Mouse (Mus musculus) Patski (cell line): ENCODE measurements around the gene Ift43. TPM values are rescaled to one million over a fixed set of nuclear protein-coding genes. Genes with fewer than 3 reads are reported as not detected.

Source experiments
- ATAC-seq: fragments of 100-300 bp; one replicate; pipeline ENCODE4 v1.8.0; 2021
- CTCF ChIA-PET: fragments of 350-600 bp; sonication (Branson Sonifier 250); formaldehyde crosslinking; loops from one replicate; lab custom pipeline; 2022; ENCODE audit warnings: inconsistent platforms; lab: Charles Lee
- POLR2A ChIA-PET: fragments of 350-600 bp; sonication (Branson Sonifier 250); formaldehyde crosslinking; loops from one replicate; lab custom pipeline; 2022; ENCODE audit warnings: antibody characterized with exemption, inconsistent platforms; lab: Charles Lee
- DNase-seq: peaks from one replicate; pipeline ENCODE4 v3.0.0-alpha.2; 2011; ENCODE audit warnings: low read depth, low spot score
- H3K27me3 ChIP-seq: fragments of 371-371 bp; one replicate; pipeline ENCODE4 v1.5.1; 2021
- CTCF ChIP-seq: fragments of 100-300 bp; IDR thresholded peaks from one replicate; pipeline ENCODE4 v1.5.1; 2021
- in situ Hi-C: fragments of 300-500 bp; cut with MboI; formaldehyde crosslinking; loops from 3 replicates; pipeline ENCODE4 v1.11.1; 2018; ENCODE audit warnings: low pct_unique_long_range_greater_than_20kb, mixed read lengths
- polyA plus RNA-seq: library from polyadenylated mRNA; unstranded; gene quantifications from one replicate; pipeline ENCODE4 v1.2.3, GENCODE M21; 2021

Ift43 gene
- polyA plus RNA-seq, 1 experiment from 2014 or later: 108 TPM

GRCm38 (mm10) chr12:86161942-86162341 is 79.6 kb downstream of the Ift43 start:
- no peak for TF ChIP-seq CTCF
- in situ Hi-C loops: no loop called here
- POLR2A ChIA-PET: interaction anchor here (1.2 to 1.6 kb wide), 2 partner anchors 11 to 80 kb away, joined by 4 read pairs; partner anchors contain the start of gene Gpatch2l
- CTCF ChIA-PET: no interaction called here
- ATAC-seq (no peak), DNase-seq (no peak)
- H3K27me3 ChIP-seq: no peaks in the 10 kb centered on the region

- DNase-seq (peak; percentile 51), ATAC-seq (peak; percentile 44)
- no peaks in the 10 kb centered on the region for H3K27me3 ChIP-seq
- TF ChIP-seq CTCF: no peak
- in situ Hi-C loops: no loop called here
- ChIA-PET POLR2A (interaction anchor here (1.6 kb wide), 1 partner anchor 79 kb away, joined by 4 read pairs; the partner anchor contains the start of gene Gpatch2l), CTCF (no interaction called here)
Observed at GRCm38 (mm10) chr12:86162890-86163816, 80.8 kb downstream of the Ift43 start.

GRCm38 (mm10) chr12:86166244-86166643 is 83.9 kb downstream of the Ift43 start:
- TF ChIP-seq CTCF: no peak
- ATAC-seq: no peak
- CTCF ChIA-PET: no interaction called here

GRCm38 (mm10) chr12:86167075-86167474 is 84.7 kb downstream of the Ift43 start:
- DNase-seq (no peak), ATAC-seq (no peak)
- ChIA-PET POLR2A (no interaction called here), CTCF (no interaction called here)
- in situ Hi-C loops: no loop called here
- TF ChIP-seq CTCF: no peak
- no peaks in the 10 kb centered on the region for H3K27me3 ChIP-seq

More at GRCm38 (mm10) chr12:86166244-86166643, 83.9 kb downstream of the Ift43 start:
- DNase-seq: no peak
- POLR2A ChIA-PET: no interaction called here
- H3K27me3 ChIP-seq: no peaks in the 10 kb centered on the region
- in situ Hi-C loops: no loop called here

- DNase-seq: no peak
- H3K27me3 ChIP-seq: no peaks in the 10 kb centered on the region
- ChIA-PET POLR2A (no interaction called here), CTCF (no interaction called here)
- no peak for ATAC-seq
- in situ Hi-C loops: no loop called here
- no peak for TF ChIP-seq CTCF
Observed at GRCm38 (mm10) chr12:86168712-86169111, 86.4 kb downstream of the Ift43 start.

- ATAC-seq (no peak), DNase-seq (no peak)
- in situ Hi-C loops: no loop called here
- ChIA-PET CTCF (no interaction called here), POLR2A (interaction anchor here (0.7 kb wide), 1 partner anchor 14 kb away, joined by 4 read pairs; no protein-coding TSS in a partner anchor)
- no peak for TF ChIP-seq CTCF
- H3K27me3 ChIP-seq: no peaks in the 10 kb centered on the region
Observed at GRCm38 (mm10) chr12:86169195-86169594, 86.9 kb downstream of the Ift43 start.

- no peak for TF ChIP-seq CTCF
- DNase-seq: no peak
- no peaks in the 10 kb centered on the region for H3K27me3 ChIP-seq
- ATAC-seq: no peak
- POLR2A ChIA-PET: no interaction called here
- CTCF ChIA-PET: no interaction called here
- in situ Hi-C loops: no loop called here
Observed at GRCm38 (mm10) chr12:86173314-86173713, 91.0 kb downstream of the Ift43 start.

- in situ Hi-C loops: no loop called here
- no peak for TF ChIP-seq CTCF
- no peak for DNase-seq
- POLR2A ChIA-PET: no interaction called here
- no peak for ATAC-seq
- CTCF ChIA-PET: no interaction called here
- H3K27me3 ChIP-seq: no peaks in the 10 kb centered on the region
Observed at GRCm38 (mm10) chr12:86174369-86174768, 92.0 kb downstream of the Ift43 start.

- TF ChIP-seq CTCF: no peak
- ChIA-PET CTCF (no interaction called here), POLR2A (interaction anchor here (0.6 kb wide), 1 partner anchor 166 kb away, joined by 4 read pairs; no protein-coding TSS in a partner anchor)
- H3K27me3 ChIP-seq: no peaks in the 10 kb centered on the region
- ATAC-seq (no peak), DNase-seq (no peak)
- in situ Hi-C loops: no loop called here
Observed at GRCm38 (mm10) chr12:86175476-86175942, 93.2 kb downstream of the Ift43 start.

GRCm38 (mm10) chr12:86176675-86177339 is 94.5 kb downstream of the Ift43 start:
- no peaks in the 10 kb centered on the region for H3K27me3 ChIP-seq
- DNase-seq (no peak), ATAC-seq (no peak)
- ChIA-PET POLR2A (no interaction called here), CTCF (no interaction called here)
- no peak for TF ChIP-seq CTCF
- in situ Hi-C loops: no loop called here

- DNase-seq (no peak), ATAC-seq (no peak)
- no peaks in the 10 kb centered on the region for H3K27me3 ChIP-seq
- in situ Hi-C loops: no loop called here
- ChIA-PET CTCF (no interaction called here), POLR2A (no interaction called here)
- no peak for TF ChIP-seq CTCF
Observed at GRCm38 (mm10) chr12:86179266-86179665, 96.9 kb downstream of the Ift43 start.
